ENCODE assay signal across 16 mouse cellular contexts in the genomic region with DNA sequence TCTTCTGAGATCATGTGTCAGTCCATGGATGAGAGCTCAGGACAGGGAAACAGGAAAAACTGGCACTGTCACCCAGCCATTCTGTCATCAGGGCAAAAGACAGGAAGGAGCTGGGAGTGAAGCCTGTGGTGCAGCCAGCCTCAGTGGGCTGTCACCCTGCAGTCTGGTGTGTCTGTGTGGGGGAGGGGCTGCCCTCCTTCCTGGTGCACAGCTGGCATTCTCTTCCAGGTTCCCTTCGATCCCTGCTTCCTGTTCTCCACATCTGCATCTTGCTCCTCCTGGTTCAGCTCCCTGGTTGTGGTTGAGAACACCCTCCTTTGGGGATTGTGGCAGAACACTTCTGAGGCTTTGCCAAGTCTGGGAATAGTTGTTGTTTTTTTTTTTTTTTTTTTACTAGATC.
DNase-seq lines count a peak whose midpoint lies in the region; ATAC-seq and TF ChIP-seq lines count a peak whose summit lies in the region.
"Had no signal": no experiment of that assay in that cellular context is flagged by ENCODE, and none has a peak within 500 bp of the region (broad histone marks: within the 10 kb centered on the region; RNA-seq: fewer than 3 reads in every experiment).

No protein-coding gene starts in this region.

- no peak for TF ChIP-seq POLR2A in kidney, adult 2 months (IDR thresholded peaks at IDR 0.05; ENCODE audit: low read depth, low read length)

- no peak overlapping the region for H3K4me2 ChIP-seq in embryonic facial prominence, embryonic 13.5 days
- H3K4me2 ChIP-seq: liver, embryonic 13.5 days; lung, embryonic 15.5 days; midbrain, embryonic 13.5 days; neural tube, embryonic 12.5 days had no signal

- no peak for TF ChIP-seq CTCF in kidney, adult 2 months (conservative IDR thresholded peaks at IDR 0.05; ENCODE audit: insufficient read depth, insufficient read length, low read depth, low read length)

- no peak for DNase-seq in embryonic facial prominence, embryonic 10.5 days (ENCODE audit: low spot score)
- DNase-seq in kidney, postnatal 4 days: peak; percentile 35 to 42
- no peak for DNase-seq in kidney, adult 2 months
- DNase-seq in ZHBTc4 (ENCODE audit: low read depth, low spot score): peak; percentile 19
- peak; percentile 9 to 21 for DNase-seq in thymus, postnatal 36 days
- DNase-seq: cerebellum, adult 2 months; forebrain, postnatal 0 days; kidney, adult 18-20 months; liver, embryonic 13.5 days; right cerebral cortex, adult 18-20 months had no signal

- H3K9ac ChIP-seq in embryonic facial prominence, embryonic 13.5 days: no peak overlapping the region
- H3K9ac ChIP-seq: forebrain, postnatal 0 days; liver, embryonic 13.5 days; lung, embryonic 15.5 days; midbrain, embryonic 13.5 days; neural tube, embryonic 12.5 days had no signal

- peaks cover 21% of the 10 kb centered on the region for H3K36me3 ChIP-seq in embryonic facial prominence, embryonic 13.5 days
- peaks cover 17% of the 10 kb centered on the region for H3K36me3 ChIP-seq in embryonic facial prominence, embryonic 10.5 days (replicated peaks)
- no peaks in the 10 kb centered on the region for H3K36me3 ChIP-seq in kidney, adult 2 months (ENCODE audit: control insufficient read depth, insufficient read depth, low read length)
- H3K36me3 ChIP-seq: liver, embryonic 13.5 days; lung, embryonic 15.5 days; neural tube, embryonic 12.5 days had no signal

- 13% methylated on average over 1 of the region's 1 CpGs for WGBS in embryonic facial prominence, embryonic 13.5 days
- 15% methylated on average over 1 of the region's 1 CpGs for WGBS in embryonic facial prominence, embryonic 10.5 days
- 15% methylated on average over 1 of the region's 1 CpGs for WGBS in kidney, adult 2 months

- no peaks in the 10 kb centered on the region for H3K27me3 ChIP-seq in embryonic facial prominence, embryonic 13.5 days
- H3K27me3 ChIP-seq in embryonic facial prominence, embryonic 10.5 days (replicated peaks; ENCODE audit: low read depth, poor library complexity, severe bottlenecking): no peaks in the 10 kb centered on the region
- H3K27me3 ChIP-seq in kidney, adult 2 months (replicated peaks; ENCODE audit: control insufficient read depth, insufficient read depth, low read length): no peaks in the 10 kb centered on the region
- H3K27me3 ChIP-seq: liver, embryonic 13.5 days; lung, embryonic 15.5 days; midbrain, embryonic 13.5 days; neural tube, embryonic 12.5 days had no signal

- peaks cover 21% of the 10 kb centered on the region for H3K4me1 ChIP-seq in embryonic facial prominence, embryonic 13.5 days
- peaks cover 10% of the 10 kb centered on the region for H3K4me1 ChIP-seq in embryonic facial prominence, embryonic 10.5 days
- H3K4me1 ChIP-seq in kidney, adult 2 months (ENCODE audit: control insufficient read depth, insufficient read depth, low read length): no peaks in the 10 kb centered on the region
- H3K4me1 ChIP-seq: liver, embryonic 13.5 days; lung, embryonic 15.5 days; neural tube, embryonic 12.5 days had no signal

- no peak overlapping the region for H3K4me3 ChIP-seq in embryonic facial prominence, embryonic 13.5 days
- H3K4me3 ChIP-seq in embryonic facial prominence, embryonic 10.5 days: no peak overlapping the region
- no peak overlapping the region for H3K4me3 ChIP-seq in kidney, adult 2 months (ENCODE audit: insufficient read depth, low read depth, low read length)
- H3K4me3 ChIP-seq: liver, embryonic 13.5 days; lung, embryonic 15.5 days; midbrain, embryonic 13.5 days; neural tube, embryonic 12.5 days had no signal

- H3K9me3 ChIP-seq in embryonic facial prominence, embryonic 13.5 days: no peaks in the 10 kb centered on the region
- H3K9me3 ChIP-seq in embryonic facial prominence, embryonic 10.5 days: no peaks in the 10 kb centered on the region
- H3K9me3 ChIP-seq: liver, embryonic 13.5 days; lung, embryonic 15.5 days; midbrain, embryonic 13.5 days; neural tube, embryonic 12.5 days had no signal

- peak; percentile 53 for ATAC-seq in embryonic facial prominence, embryonic 13.5 days (ENCODE audit: insufficient number of reproducible peaks, insufficient read depth, low FRiP score, low TSS enrichment, low read depth)
- no peak for ATAC-seq in cerebellum, adult (ENCODE audit: insufficient number of reproducible peaks, low FRiP score, low TSS enrichment)
- ATAC-seq in megakaryocyte-erythroid progenitor cell, adult 5-6 weeks (replicated peaks; ENCODE audit: low FRiP score, low TSS enrichment, poor library complexity, severe bottlenecking): no peak
- ATAC-seq: forebrain, postnatal 0 days; midbrain, embryonic 13.5 days had no signal

- peak overlapping the region; percentile 39; the same call in 1 of the 2 replicates for H3K27ac ChIP-seq in embryonic facial prominence, embryonic 13.5 days
- no peak overlapping the region for H3K27ac ChIP-seq in embryonic facial prominence, embryonic 10.5 days (replicated peaks)
- no peak overlapping the region for H3K27ac ChIP-seq in kidney, adult 2 months (ENCODE audit: insufficient read depth, low read depth, low read length)
- H3K27ac ChIP-seq: liver, embryonic 13.5 days; lung, embryonic 15.5 days; midbrain, embryonic 13.5 days; neural tube, embryonic 12.5 days had no signal

Comparison
In these comparisons a context has a peak if more than half of its experiments do, and no peak if none do; other contexts are left out.
1. DNase-seq: peak in kidney, postnatal 4 days (2 of 2), ZHBTc4 (single experiment) and thymus, postnatal 36 days (2 of 2); none in embryonic facial prominence, embryonic 10.5 days (single experiment) and kidney, adult 2 months (single experiment).